Mouse (Mus musculus): ENCODE results near the gene Man2a1. TPM values are rescaled to one million over a fixed set of nuclear protein-coding genes. Genes with fewer than 3 reads are reported as not detected.

The Man2a1 gene
- 10.5 and 12.8 TPM in 2 replicates for polyA plus RNA-seq (2014; fragmentation: Nextera tagmentation; extraction: Ambion mirVana)

DNA sequence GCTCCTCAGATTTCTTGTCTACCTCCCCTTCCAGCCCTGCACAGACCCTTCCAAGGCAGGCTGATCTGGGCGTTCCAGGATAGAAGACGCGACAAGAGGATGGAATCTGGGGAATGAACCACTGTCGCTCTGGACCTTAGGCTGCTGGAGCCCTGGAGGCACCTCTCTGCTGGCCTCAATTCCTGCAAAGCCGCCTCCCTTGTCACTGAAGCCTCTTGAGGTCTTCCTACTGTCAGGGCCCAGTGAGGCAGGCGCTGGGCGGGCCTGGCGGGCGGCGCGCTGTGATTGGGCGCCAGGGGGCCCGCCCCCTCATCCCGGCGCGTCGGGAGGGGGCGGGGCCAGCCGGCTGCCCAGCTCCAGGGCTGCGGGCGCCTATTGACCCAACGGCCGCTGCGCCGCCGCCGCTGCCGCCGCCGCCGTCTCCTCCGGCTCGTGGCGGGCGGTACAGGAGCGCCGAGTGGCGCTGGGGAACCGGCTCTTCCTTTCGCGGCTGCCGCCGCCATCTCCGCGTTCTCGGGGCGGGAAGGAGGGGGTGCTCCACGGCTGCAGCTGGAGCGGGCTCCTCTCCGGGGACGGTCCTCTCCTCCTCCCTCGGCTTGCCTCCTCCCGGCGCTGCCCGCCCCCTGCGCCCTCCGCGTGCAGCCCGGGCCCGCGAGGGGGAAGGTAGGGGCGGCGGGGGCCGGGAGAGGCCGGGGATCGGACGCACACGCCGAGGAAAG lies at the start of gene Man2a1:
TSS of gene Man2a1 (plus strand) at position 365 of the 719 bp plus-strand sequence.
- Histone ChIP-seq H3K9ac (ENCODE audit: low read depth, low read length) (peak within 1 kb of the TSS; percentile 89), H3K27ac (replicated peaks; ENCODE audit: low read depth, low read length) (peak within 1 kb of the TSS; percentile 92), H3K36me3 (ENCODE audit: control insufficient read depth, insufficient read depth, low read length) (no peaks in the 10 kb centered on the region), H3K4me2 (ENCODE audit: low read depth, low read length) (peak within 1 kb of the TSS; percentile 95), H3K4me1 (ENCODE audit: control insufficient read depth, insufficient read depth, low read length) (peaks cover 19% of the 10 kb centered on the region), H3K27me3 (replicated peaks; ENCODE audit: control insufficient read depth, insufficient read depth, low read length) (no peaks in the 10 kb centered on the region), H3K9me3 (ENCODE audit: control insufficient read depth, low read length) (no peaks in the 10 kb centered on the region), H3K4me3 (ENCODE audit: low read depth, low read length) (peak within 1 kb of the TSS; percentile 90)
- ATAC-seq (ENCODE audit: low read depth): peak; percentile 97
- WGBS: 0% methylated on average over 10 of the region's 69 CpGs
- peak; percentile 94 for DNase-seq (ENCODE audit: low spot score)

GRCm38 (mm10) chr17:64553358-64553757 lies 47.2 kb upstream of the Man2a1 start:
- H3K9ac ChIP-seq (ENCODE audit: low read depth, low read length): no peak overlapping the region
- H3K27me3 ChIP-seq (replicated peaks; ENCODE audit: control insufficient read depth, insufficient read depth, low read length): no peaks in the 10 kb centered on the region
- DNase-seq (ENCODE audit: low spot score) (peak; percentile 51), ATAC-seq (ENCODE audit: low read depth) (0 out of 2 replicates have a peak, but pooled peaks have one; percentile 15)
- no peak overlapping the region for H3K4me2 ChIP-seq (ENCODE audit: low read depth, low read length)
- H3K27ac ChIP-seq (replicated peaks; ENCODE audit: low read depth, low read length): no peak overlapping the region
- H3K36me3 ChIP-seq (ENCODE audit: control insufficient read depth, insufficient read depth, low read length): no peaks in the 10 kb centered on the region
- H3K4me1 ChIP-seq (ENCODE audit: control insufficient read depth, insufficient read depth, low read length): no peaks in the 10 kb centered on the region
- no peak overlapping the region for H3K4me3 ChIP-seq (ENCODE audit: low read depth, low read length)
- no peaks in the 10 kb centered on the region for H3K9me3 ChIP-seq (ENCODE audit: control insufficient read depth, low read length)
- 86% methylated on average over 10 of the region's 10 CpGs for WGBS

DNA sequence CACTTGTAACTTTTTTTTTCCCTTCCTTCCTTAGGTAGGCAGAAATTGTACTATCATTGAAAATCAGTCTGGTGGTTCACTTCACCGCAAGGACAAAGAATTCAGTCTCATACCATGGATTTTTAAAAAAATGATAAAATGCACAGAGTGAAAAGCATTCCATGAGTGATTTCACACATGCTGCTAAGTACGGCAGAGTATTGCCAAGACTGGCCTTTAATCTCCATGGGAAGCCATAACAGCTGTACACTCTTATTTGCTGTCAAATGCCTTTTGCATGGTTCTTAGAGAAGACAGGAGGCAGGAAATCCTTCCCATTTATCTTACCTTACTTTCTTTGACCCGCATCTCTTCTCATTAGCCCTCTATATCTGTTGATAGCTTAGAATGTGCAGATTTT lies 45.6 kb upstream of the Man2a1 start:
- peak; percentile 73 for DNase-seq (ENCODE audit: low spot score)
- no peaks in the 10 kb centered on the region for H3K9me3 ChIP-seq (ENCODE audit: control insufficient read depth, low read length)
- no peak overlapping the region for H3K9ac ChIP-seq (ENCODE audit: low read depth, low read length)
- H3K27ac ChIP-seq (replicated peaks; ENCODE audit: low read depth, low read length): no peak overlapping the region
- 59% methylated on average over 3 of the region's 3 CpGs for WGBS
- H3K36me3 ChIP-seq (ENCODE audit: control insufficient read depth, insufficient read depth, low read length): no peaks in the 10 kb centered on the region
- ATAC-seq (ENCODE audit: low read depth): peak; percentile 42; the same call in 1 of the 2 replicates
- no peak overlapping the region for H3K4me2 ChIP-seq (ENCODE audit: low read depth, low read length)
- H3K27me3 ChIP-seq (replicated peaks; ENCODE audit: control insufficient read depth, insufficient read depth, low read length): no peaks in the 10 kb centered on the region
- no peaks in the 10 kb centered on the region for H3K4me1 ChIP-seq (ENCODE audit: control insufficient read depth, insufficient read depth, low read length)
- H3K4me3 ChIP-seq (ENCODE audit: low read depth, low read length): no peak overlapping the region

DNA sequence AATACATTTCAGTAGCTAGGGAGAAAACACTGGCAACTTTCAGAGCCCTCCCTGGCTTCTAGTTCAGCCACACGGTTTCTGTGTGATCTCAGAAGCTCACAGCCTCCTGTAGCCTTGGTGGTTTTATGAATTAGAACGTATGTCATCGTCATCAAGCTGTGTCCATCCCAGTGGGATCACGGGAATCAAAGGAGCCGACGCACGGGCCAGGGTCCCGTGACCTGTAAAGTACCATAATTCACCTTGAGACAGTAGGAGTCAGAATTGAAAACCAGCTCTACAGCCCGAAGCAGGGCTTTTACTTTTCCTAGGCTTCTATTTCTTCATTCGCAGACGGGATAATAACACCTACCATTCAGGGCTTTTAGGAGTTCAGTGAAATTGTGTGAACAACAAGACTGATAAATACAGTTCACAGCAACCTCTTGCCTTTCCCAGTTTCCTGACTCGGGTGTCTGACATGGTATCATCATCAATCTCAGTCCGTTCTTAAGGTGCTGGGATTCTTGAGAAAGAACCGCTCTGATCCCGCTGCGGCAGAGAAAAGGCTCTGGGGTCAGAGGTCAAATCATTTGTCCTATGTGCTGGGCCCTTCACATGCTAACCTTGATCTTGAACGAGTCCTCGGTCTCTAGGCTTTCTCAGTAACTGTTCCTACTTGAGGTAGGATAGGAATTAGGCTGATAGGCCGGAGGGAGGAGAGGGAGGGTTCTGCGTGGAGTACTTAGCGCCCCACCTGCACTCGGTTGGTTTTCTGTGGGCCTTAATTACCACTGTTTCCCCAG lies 43.7 kb upstream of the Man2a1 start:
- no peak for DNase-seq (ENCODE audit: low spot score)

GRCm38 (mm10) chr17:64558994-64559540 lies 41.5 kb upstream of the Man2a1 start:
- no peaks in the 10 kb centered on the region for H3K4me1 ChIP-seq (ENCODE audit: control insufficient read depth, insufficient read depth, low read length)
- no peak overlapping the region for H3K9ac ChIP-seq (ENCODE audit: low read depth, low read length)
- ATAC-seq (ENCODE audit: low read depth) (peak; percentile 87), DNase-seq (ENCODE audit: low spot score) (peak; percentile 88)
- peak overlapping the region; percentile 68; the same call in 1 of the 2 replicates for H3K27ac ChIP-seq (replicated peaks; ENCODE audit: low read depth, low read length)
- H3K27me3 ChIP-seq (replicated peaks; ENCODE audit: control insufficient read depth, insufficient read depth, low read length): no peaks in the 10 kb centered on the region
- H3K4me3 ChIP-seq (ENCODE audit: low read depth, low read length): no peak overlapping the region; the same call in 1 of the 2 replicates
- 10% methylated on average over 4 of the region's 4 CpGs for WGBS
- no peaks in the 10 kb centered on the region for H3K9me3 ChIP-seq (ENCODE audit: control insufficient read depth, low read length)
- peak overlapping the region; percentile 31 for H3K4me2 ChIP-seq (ENCODE audit: low read depth, low read length)
- H3K36me3 ChIP-seq (ENCODE audit: control insufficient read depth, insufficient read depth, low read length): no peaks in the 10 kb centered on the region

More for the DNA sequence above, 43.7 kb upstream of the Man2a1 start:
- Histone ChIP-seq H3K4me2 (ENCODE audit: low read depth, low read length) (no peak overlapping the region), H3K27ac (replicated peaks; ENCODE audit: low read depth, low read length) (no peak overlapping the region), H3K27me3 (replicated peaks; ENCODE audit: control insufficient read depth, insufficient read depth, low read length) (no peaks in the 10 kb centered on the region), H3K9ac (ENCODE audit: low read depth, low read length) (no peak overlapping the region), H3K9me3 (ENCODE audit: control insufficient read depth, low read length) (no peaks in the 10 kb centered on the region), H3K36me3 (ENCODE audit: control insufficient read depth, insufficient read depth, low read length) (no peaks in the 10 kb centered on the region), H3K4me1 (ENCODE audit: control insufficient read depth, insufficient read depth, low read length) (no peaks in the 10 kb centered on the region), H3K4me3 (ENCODE audit: low read depth, low read length) (no peak overlapping the region)
- WGBS: 90% methylated on average over 22 of the region's 22 CpGs
- no peak for ATAC-seq (ENCODE audit: low read depth)

DNA sequence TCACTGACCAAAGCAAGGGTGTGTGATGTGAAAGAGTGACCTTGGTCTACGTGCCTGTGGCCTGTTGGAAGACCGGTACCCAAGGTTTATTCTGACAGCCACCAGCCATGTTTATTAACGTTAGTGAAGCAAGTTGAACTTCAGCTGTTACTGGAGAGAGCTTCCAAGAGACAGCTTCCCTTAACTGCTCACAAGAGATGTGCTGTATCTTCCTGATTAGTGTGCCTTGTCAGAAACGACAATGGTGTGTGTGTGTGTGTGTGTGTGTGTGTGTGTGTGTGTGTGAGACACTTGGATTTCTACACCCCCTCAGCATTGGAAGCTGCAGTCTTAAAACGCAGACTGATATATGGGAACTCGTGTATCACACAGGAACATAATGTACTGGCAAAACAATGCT lies 34.1 kb upstream of the Man2a1 start:
- 82% methylated on average over 6 of the region's 6 CpGs for whole genome bisulfite sequencing
- Histone ChIP-seq H3K36me3 (ENCODE audit: control insufficient read depth, insufficient read depth, low read length) (no peaks in the 10 kb centered on the region), H3K27me3 (replicated peaks; ENCODE audit: control insufficient read depth, insufficient read depth, low read length) (no peaks in the 10 kb centered on the region), H3K27ac (replicated peaks; ENCODE audit: low read depth, low read length) (no peak overlapping the region), H3K4me3 (ENCODE audit: low read depth, low read length) (no peak overlapping the region), H3K4me2 (ENCODE audit: low read depth, low read length) (no peak overlapping the region), H3K9ac (ENCODE audit: low read depth, low read length) (no peak overlapping the region), H3K9me3 (ENCODE audit: control insufficient read depth, low read length) (no peaks in the 10 kb centered on the region; the same call in 1 of the 2 replicates), H3K4me1 (ENCODE audit: control insufficient read depth, insufficient read depth, low read length) (no peaks in the 10 kb centered on the region)
- no peak for ATAC-seq (ENCODE audit: low read depth)
- no peak for DNase-seq (ENCODE audit: low spot score)

GRCm38 (mm10) chr17:64567546-64567945 lies 33.0 kb upstream of the Man2a1 start:
- whole genome bisulfite sequencing: 86% methylated on average over 3 of the region's 3 CpGs
- no peaks in the 10 kb centered on the region; the same call in 1 of the 2 replicates for H3K9me3 ChIP-seq (ENCODE audit: control insufficient read depth, low read length)
- no peak overlapping the region for H3K27ac ChIP-seq (replicated peaks; ENCODE audit: low read depth, low read length)
- ATAC-seq (ENCODE audit: low read depth) (no peak), DNase-seq (ENCODE audit: low spot score) (no peak)
- H3K4me1 ChIP-seq (ENCODE audit: control insufficient read depth, insufficient read depth, low read length): no peaks in the 10 kb centered on the region
- H3K9ac ChIP-seq (ENCODE audit: low read depth, low read length): no peak overlapping the region
- H3K27me3 ChIP-seq (replicated peaks; ENCODE audit: control insufficient read depth, insufficient read depth, low read length): no peaks in the 10 kb centered on the region
- no peaks in the 10 kb centered on the region for H3K36me3 ChIP-seq (ENCODE audit: control insufficient read depth, insufficient read depth, low read length)
- no peak overlapping the region for H3K4me3 ChIP-seq (ENCODE audit: low read depth, low read length)
- H3K4me2 ChIP-seq (ENCODE audit: low read depth, low read length): no peak overlapping the region

GRCm38 (mm10) chr17:64573981-64574380 lies 26.6 kb upstream of the Man2a1 start:
- ATAC-seq (ENCODE audit: low read depth) (no peak), DNase-seq (ENCODE audit: low spot score) (no peak)
- no peaks in the 10 kb centered on the region; the same call in 1 of the 2 replicates for H3K9me3 ChIP-seq (ENCODE audit: control insufficient read depth, low read length)
- H3K27me3 ChIP-seq (replicated peaks; ENCODE audit: control insufficient read depth, insufficient read depth, low read length): no peaks in the 10 kb centered on the region
- H3K27ac ChIP-seq (replicated peaks; ENCODE audit: low read depth, low read length): no peak overlapping the region
- H3K36me3 ChIP-seq (ENCODE audit: control insufficient read depth, insufficient read depth, low read length): no peaks in the 10 kb centered on the region
- 92% methylated on average over 9 of the region's 9 CpGs for WGBS
- H3K4me2 ChIP-seq (ENCODE audit: low read depth, low read length): no peak overlapping the region
- 0 out of 2 replicates have a peak, but pooled peaks cover 6% of the 10 kb centered on the region for H3K4me1 ChIP-seq (ENCODE audit: control insufficient read depth, insufficient read depth, low read length)
- no peak overlapping the region for H3K9ac ChIP-seq (ENCODE audit: low read depth, low read length)
- H3K4me3 ChIP-seq (ENCODE audit: low read depth, low read length): no peak overlapping the region
